Mouse (Mus musculus) frontal cortex, adult 2 months (tissue): ENCODE measurements around the gene Nab2. TPM values are rescaled to one million over a fixed set of nuclear protein-coding genes. Genes with fewer than 3 reads are reported as not detected.

Source experiments
- DNase-seq, 2 experiments: peaks; one replicate each; pipeline ENCODE4 v3.0.0; 2022; ENCODE audit warnings: low spot score in 1 of 2; ENCODE audit errors: extremely low spot score in 1 of 2
- polyA plus RNA-seq: library from polyadenylated mRNA; depleted of rRNA; stranded (reverse); fragments of >200 nt; gene quantifications from 2 replicates; pipeline ENCODE4 v1.2.3, GENCODE M21; 2012; rRNA removed

The Nab2 gene
- polyA plus RNA-seq, 1 experiment = 38.2 TPM

GRCm38 (mm10) chr10:127618173-127618572, 50.2 kb downstream of the Nab2 start:
- DNase-seq = no peak

GRCm38 (mm10) chr10:127617294-127617693, 51.1 kb downstream of the Nab2 start:
- DNase-seq = no peak

GRCm38 (mm10) chr10:127616261-127616679, 52.1 kb downstream of the Nab2 start:
- DNase-seq = no peak

DNA sequence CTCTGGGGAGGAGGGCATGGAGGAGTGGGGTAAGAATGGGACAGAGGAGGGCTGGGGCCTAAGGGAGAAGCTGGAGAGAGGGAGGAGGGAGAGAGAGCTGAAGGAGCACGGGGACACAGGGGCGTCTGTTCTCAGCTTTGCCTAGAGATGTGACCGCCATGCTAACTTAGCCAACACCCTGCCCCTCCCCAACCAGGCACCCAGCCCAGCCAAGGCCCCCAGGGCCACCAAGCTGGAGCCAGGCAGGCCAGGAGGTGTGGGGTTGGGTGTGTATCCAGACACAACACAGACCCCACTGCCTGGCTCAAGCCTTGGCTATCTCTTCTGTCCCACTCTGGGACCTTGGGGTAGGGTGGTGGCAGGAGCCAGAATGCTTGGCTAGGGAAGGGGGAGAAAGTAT, 52.8 kb downstream of the Nab2 start:
- DNase-seq = no peak

- DNase-seq = no peak
These were observed 53.4 kb downstream of the Nab2 start for GRCm38 (mm10) chr10:127615034-127615374.

GRCm38 (mm10) chr10:127614236-127615033, 53.9 kb downstream of the Nab2 start:
- DNase-seq = no peak

- DNase-seq = no peak
These were observed 56.1 kb downstream of the Nab2 start for GRCm38 (mm10) chr10:127612079-127612775.

Other genes starting within 250 kb of the Nab2 start
- 8.8 and 9.8 TPM in 2 replicates for gene Stac3, start 166.9 kb downstream of the Nab2 start, polyA plus RNA-seq
- gene Ndufa4l2, start 153.6 kb downstream of the Nab2 start, polyA plus RNA-seq = 10.3 and 10.8 TPM in 2 replicates
- 45.3 and 46.6 TPM in 2 replicates for gene Shmt2, start 146.1 kb downstream of the Nab2 start, polyA plus RNA-seq
- gene Nxph4, start 134.0 kb downstream of the Nab2 start, polyA plus RNA-seq = 9.3 and 12.1 TPM in 2 replicates
- 279 and 283 TPM in 2 replicates for gene Lrp1, start 47.4 kb downstream of the Nab2 start, polyA plus RNA-seq
- gene Stat6, start 25.6 kb downstream of the Nab2 start, polyA plus RNA-seq = 11.0 and 11.9 TPM in 2 replicates
- 4.5 and 4.8 TPM in 2 replicates for gene Nemp1, start 1.7 kb downstream of the Nab2 start, polyA plus RNA-seq
- 1.4 and 1.5 TPM in 2 replicates for gene Myo1a, start 36.6 kb upstream of the Nab2 start, polyA plus RNA-seq
- 34.9 and 38.9 TPM in 2 replicates for gene Tac2, start 55.9 kb upstream of the Nab2 start, polyA plus RNA-seq
- 6.0 and 6.1 TPM in 2 replicates for gene Zbtb39, start 71.0 kb upstream of the Nab2 start, polyA plus RNA-seq
- gene Gpr182, start 83.2 kb upstream of the Nab2 start, polyA plus RNA-seq = 1.1 and 1.9 TPM in 2 replicates
- 0.11 and 0.18 TPM in 2 replicates for gene Rdh1, start 91.2 kb upstream of the Nab2 start, polyA plus RNA-seq
- 0.17 and 0.40 TPM in 2 replicates for gene Rdh16f1, start 91.2 kb upstream of the Nab2 start, polyA plus RNA-seq
- gene Rdh9, start 107.8 kb upstream of the Nab2 start, polyA plus RNA-seq = 0.90 TPM in 2 replicates
- 0.26 and 0.32 TPM in 2 replicates for gene Rdh16, start 132.6 kb upstream of the Nab2 start, polyA plus RNA-seq
- gene Rdh19, start 181.4 kb upstream of the Nab2 start, polyA plus RNA-seq = not detected in 2 replicates
- gene Rdh16f2, start 197.9 kb upstream of the Nab2 start, polyA plus RNA-seq = 0.15 TPM in 1 of 2 replicates, not detected in the other
- not detected in 2 replicates for gene Rdh7, start 220.2 kb upstream of the Nab2 start, polyA plus RNA-seq
- gene Sdr9c7, start 229.9 kb upstream of the Nab2 start, polyA plus RNA-seq = 0.11 and 0.16 TPM in 2 replicates